Mouse (Mus musculus) lung, postnatal 0 days (tissue): ENCODE results near the gene Kxd1. TPM values are rescaled to one million over a fixed set of nuclear protein-coding genes. Genes with fewer than 3 reads are reported as not detected.
A peak's percentile ranks its signal among the peaks of the same experiment; 100 is the strongest.

Experiments used
- ATAC-seq: fragments of 200-750 bp; cut with Nextera tagmentation; 2 replicates; pipeline ENCODE4 v1.8.0; 2017; ENCODE audit warnings: moderate library complexity
- DNase-seq: peaks from one replicate; pipeline ENCODE4 v3.0.0-alpha.2; 2016; ENCODE audit warnings: low spot score
- H3K27ac ChIP-seq: fragments of 300-500 bp; sonication (generic); 2 replicates; pipeline ENCODE4 v1.5.1; 2014; ENCODE audit warnings: antibody characterized with exemption, mild to moderate bottlenecking, low read length, mixed read lengths
- H3K27me3 ChIP-seq: fragments of 300-500 bp; sonication (generic); replicated peaks from 2 replicates; pipeline ENCODE4 v1.6.1; 2014; ENCODE audit warnings: low read length, mixed read lengths; ENCODE audit not compliant: insufficient read depth
- H3K36me3 ChIP-seq: fragments of 300-500 bp; sonication (generic); 2 replicates; pipeline ENCODE4 v1.6.1; 2014; ENCODE audit warnings: low read length, mixed read lengths; ENCODE audit not compliant: insufficient read depth
- H3K4me1 ChIP-seq: fragments of 300-500 bp; sonication (generic); 2 replicates; pipeline ENCODE4 v1.6.1; 2014; ENCODE audit warnings: antibody characterized with exemption, low read depth, low read length, mixed read lengths; ENCODE audit not compliant: insufficient read depth
- H3K4me2 ChIP-seq: fragments of 300-500 bp; sonication (generic); replicated peaks from 2 replicates; pipeline ENCODE4 v1.6.1; 2014; ENCODE audit warnings: low read depth, mild to moderate bottlenecking, low read length, moderate library complexity, mixed read lengths
- H3K4me3 ChIP-seq: fragments of 300-500 bp; sonication (generic); 2 replicates; pipeline ENCODE4 v1.5.1; 2014; ENCODE audit warnings: low read depth, low read length
- H3K9ac ChIP-seq: fragments of 300-500 bp; sonication (generic); replicated peaks from 2 replicates; pipeline ENCODE4 v1.6.1; 2014; ENCODE audit warnings: low read depth, mild to moderate bottlenecking
- H3K9me3 ChIP-seq: fragments of 300-500 bp; sonication (generic); 2 replicates; pipeline ENCODE4 v1.6.1; 2016; ENCODE audit warnings: low read length, mixed read lengths
- CTCF ChIP-seq: IDR thresholded peaks from 2 replicates; pipeline ENCODE4 v1.5.1; 2016; ENCODE audit warnings: antibody characterized with exemption, mild to moderate bottlenecking
- EP300 ChIP-seq: IDR thresholded peaks from 2 replicates; pipeline ENCODE4 v1.6.1; 2016; ENCODE audit warnings: antibody characterized with exemption, mild to moderate bottlenecking, control low read depth
- WGBS: fragments of 180-500 bp; shearing (Covaris S2); extraction: QIAGEN DNeasy Blood & Tissue Kit; methylation state at CpG from one replicate; pipeline ENCODE4 v1.1.7; 2014; 5-methylcytosine and 5-hydroxymethylcytosine counted together
- polyA plus RNA-seq: library from polyadenylated mRNA; unstranded; fragments of >200 nt; fragmentation: Nextera tagmentation; extraction: Ambion mirVana; gene quantifications from 2 replicates; pipeline ENCODE4 v1.2.1, GENCODE M21; 2015

Gene Kxd1
- polyA plus RNA-seq, 1 experiment from 2014 or later = 62.4 TPM

- DNase-seq = peak; percentile 49
- no peak overlapping the region for H3K9ac ChIP-seq
- 0% methylated on average over 1 of the region's 1 CpGs for WGBS
- no peaks in the 10 kb centered on the region for H3K9me3 ChIP-seq
- peaks cover 28% of the 10 kb centered on the region for H3K4me1 ChIP-seq
- no peak overlapping the region for H3K4me3 ChIP-seq
- H3K27me3 ChIP-seq = no peaks in the 10 kb centered on the region
- peak; percentile 57 for ATAC-seq
- TF ChIP-seq CTCF (no peak), EP300 (no peak)
- no peaks in the 10 kb centered on the region for H3K36me3 ChIP-seq
- H3K4me2 ChIP-seq = no peak overlapping the region
- no peak overlapping the region for H3K27ac ChIP-seq
Measured at GRCm38 (mm10) chr8:70552836-70553235, 25.1 kb upstream of the Kxd1 start.

GRCm38 (mm10) chr8:70551558-70552161, 23.9 kb upstream of the Kxd1 start:
- Histone ChIP-seq H3K27me3 (no peaks in the 10 kb centered on the region), H3K9ac (no peak overlapping the region), H3K9me3 (no peaks in the 10 kb centered on the region), H3K27ac (no peak overlapping the region; the same call in 1 of the 2 replicates), H3K4me2 (no peak overlapping the region), H3K4me3 (no peak overlapping the region), H3K4me1 (peaks cover 25% of the 10 kb centered on the region), H3K36me3 (no peaks in the 10 kb centered on the region)
- 23% methylated on average over 3 of the region's 3 CpGs for WGBS
- no peak for TF ChIP-seq EP300
- no peak for TF ChIP-seq CTCF
- no peak for ATAC-seq
- no peak for DNase-seq

DNA sequence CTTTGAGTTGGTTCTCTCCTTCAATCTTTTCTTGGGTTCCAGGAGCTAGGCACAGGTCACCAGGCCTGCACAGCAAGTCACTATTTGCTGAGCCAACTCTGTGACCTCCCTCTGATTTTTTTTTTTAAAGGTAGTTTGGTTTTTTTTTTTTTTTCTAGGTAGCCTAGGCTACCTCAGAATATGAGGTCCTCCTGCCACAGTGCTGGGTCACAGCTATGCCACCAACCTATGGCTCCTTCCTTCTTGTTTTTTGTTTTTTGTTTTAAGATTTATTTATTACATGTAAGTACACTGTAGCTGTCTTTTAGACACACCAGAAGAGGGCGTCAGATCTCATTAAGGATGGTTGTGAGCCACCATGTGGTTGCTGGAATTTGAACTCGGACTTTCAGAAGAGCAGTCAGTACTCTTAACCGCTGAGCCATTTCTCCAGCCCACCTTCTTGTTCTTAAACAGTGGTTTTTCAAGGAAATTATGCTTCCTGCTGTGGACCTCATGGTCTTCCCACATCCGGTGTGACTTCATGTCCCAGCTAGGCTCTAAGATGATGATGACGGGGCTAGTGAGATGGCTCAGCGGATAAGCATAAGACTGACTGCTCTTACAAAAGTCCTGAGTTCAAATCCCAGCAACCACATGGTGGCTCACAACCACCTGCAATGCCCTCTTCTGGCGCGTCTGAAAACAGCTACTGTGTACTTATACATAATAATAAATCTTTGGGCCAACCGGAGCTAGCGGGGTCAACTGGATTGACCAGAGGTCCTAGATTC, 21.8 kb upstream of the Kxd1 start:
- Histone ChIP-seq H3K4me1 (peaks cover 27% of the 10 kb centered on the region), H3K4me2 (no peak overlapping the region), H3K4me3 (no peak overlapping the region), H3K9ac (no peak overlapping the region), H3K36me3 (no peaks in the 10 kb centered on the region), H3K27ac (no peak overlapping the region), H3K27me3 (no peaks in the 10 kb centered on the region), H3K9me3 (no peaks in the 10 kb centered on the region)
- WGBS = 91% methylated on average over 10 of the region's 10 CpGs
- TF ChIP-seq CTCF (peak; percentile 11; the same call in 1 of the 2 replicates), EP300 (no peak)
- DNase-seq (no peak), ATAC-seq (no peak)

DNA sequence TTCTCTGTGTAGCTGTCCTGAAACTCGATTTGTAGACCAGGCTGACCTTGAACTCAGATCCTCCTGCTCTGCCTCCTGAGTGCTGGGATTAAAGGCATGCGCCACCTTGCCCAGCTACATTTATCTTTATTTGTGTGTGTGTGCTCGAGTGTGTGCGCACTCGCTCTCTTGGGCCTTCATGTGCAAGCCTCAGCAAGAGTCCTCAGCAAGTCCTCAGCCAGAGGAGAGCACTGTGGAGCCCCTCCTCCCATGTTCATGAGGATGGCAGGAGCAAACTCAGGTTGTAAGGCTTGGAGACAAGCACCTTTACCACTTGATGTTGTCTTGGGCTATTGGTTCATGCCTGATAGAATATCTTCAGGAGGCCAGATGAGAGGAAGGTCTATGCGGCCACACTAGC, 20.0 kb upstream of the Kxd1 start:
- TF ChIP-seq EP300 (no peak), CTCF (0 out of 2 replicates have a peak, but pooled peaks have one; percentile 1)
- 59% methylated on average over 6 of the region's 6 CpGs for WGBS
- peak overlapping the region; percentile 70; the same call in 1 of the 2 replicates for H3K27ac ChIP-seq

DNA sequence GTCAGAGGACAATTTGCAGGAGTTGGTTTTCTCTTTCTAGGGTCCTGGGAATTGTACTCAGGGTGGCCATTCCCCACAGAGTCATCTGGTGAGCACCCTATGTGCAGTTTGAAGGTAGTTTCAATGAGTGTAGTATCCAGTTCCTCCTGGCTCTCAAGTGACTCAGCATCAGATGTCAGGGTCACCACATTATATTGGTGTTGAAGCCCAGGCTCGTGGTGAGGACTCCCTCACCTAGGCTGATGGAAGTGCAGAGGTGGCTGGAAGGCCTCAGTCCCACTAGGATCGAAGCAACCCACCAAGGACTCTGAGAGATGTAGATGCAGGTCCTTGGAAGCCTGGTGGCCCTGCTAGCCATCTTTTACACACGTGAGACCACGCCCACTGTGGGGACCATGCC, 18.7 kb upstream of the Kxd1 start:
- Histone ChIP-seq H3K4me3 (no peak overlapping the region), H3K4me1 (peaks cover 22% of the 10 kb centered on the region), H3K27ac (no peak overlapping the region), H3K4me2 (no peak overlapping the region), H3K36me3 (no peaks in the 10 kb centered on the region), H3K27me3 (no peaks in the 10 kb centered on the region), H3K9me3 (no peaks in the 10 kb centered on the region), H3K9ac (no peak overlapping the region)
- ATAC-seq (no peak), DNase-seq (no peak)
- TF ChIP-seq CTCF = no peak
- no peak for TF ChIP-seq EP300
- WGBS = 79% methylated on average over 4 of the region's 4 CpGs

More for the DNA sequence above, 20.0 kb upstream of the Kxd1 start:
- Histone ChIP-seq H3K4me3 (no peak overlapping the region), H3K36me3 (no peaks in the 10 kb centered on the region), H3K9me3 (no peaks in the 10 kb centered on the region), H3K4me2 (no peak overlapping the region), H3K27me3 (no peaks in the 10 kb centered on the region), H3K4me1 (peaks cover 32% of the 10 kb centered on the region), H3K9ac (no peak overlapping the region)
- peak; percentile 27; the same call in 1 of the 2 replicates for ATAC-seq
- DNase-seq = peak; percentile 60

DNA sequence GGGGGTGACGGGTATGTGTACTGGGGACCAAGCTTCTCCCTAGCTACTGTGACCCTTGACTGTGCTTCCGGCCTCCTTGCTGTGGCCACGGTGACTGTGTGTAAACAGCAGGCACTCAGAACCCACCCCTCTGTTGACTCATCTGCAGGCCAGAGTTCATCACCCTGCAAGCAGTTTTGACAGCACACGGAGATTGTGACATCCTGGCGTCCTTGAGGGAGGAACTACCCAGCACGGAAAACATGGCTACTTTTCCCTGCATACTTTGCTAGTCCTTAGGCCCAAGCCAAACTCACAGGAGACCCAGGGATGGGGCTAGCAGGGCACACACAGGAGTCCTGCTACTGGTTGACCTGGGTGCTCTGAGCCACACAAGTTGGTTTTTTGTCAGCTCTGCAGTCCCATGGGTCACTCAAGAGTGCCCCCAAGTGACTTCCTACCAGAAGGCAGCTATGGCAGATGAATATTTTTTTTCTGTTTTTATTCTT, 16.5 kb upstream of the Kxd1 start:
- Histone ChIP-seq H3K9me3 (no peaks in the 10 kb centered on the region), H3K4me2 (no peak overlapping the region), H3K4me3 (no peak overlapping the region), H3K4me1 (peaks cover 22% of the 10 kb centered on the region), H3K27me3 (no peaks in the 10 kb centered on the region), H3K27ac (peak overlapping the region; percentile 85), H3K36me3 (no peaks in the 10 kb centered on the region), H3K9ac (no peak overlapping the region)
- TF ChIP-seq CTCF (peak; percentile 67), EP300 (peak; percentile 81)
- ATAC-seq (peak; percentile 30), DNase-seq (peak; percentile 94)
- WGBS = 10% methylated on average over 6 of the region's 6 CpGs
